ENCODE assay signal across 8 mouse cellular contexts in the genomic region with DNA sequence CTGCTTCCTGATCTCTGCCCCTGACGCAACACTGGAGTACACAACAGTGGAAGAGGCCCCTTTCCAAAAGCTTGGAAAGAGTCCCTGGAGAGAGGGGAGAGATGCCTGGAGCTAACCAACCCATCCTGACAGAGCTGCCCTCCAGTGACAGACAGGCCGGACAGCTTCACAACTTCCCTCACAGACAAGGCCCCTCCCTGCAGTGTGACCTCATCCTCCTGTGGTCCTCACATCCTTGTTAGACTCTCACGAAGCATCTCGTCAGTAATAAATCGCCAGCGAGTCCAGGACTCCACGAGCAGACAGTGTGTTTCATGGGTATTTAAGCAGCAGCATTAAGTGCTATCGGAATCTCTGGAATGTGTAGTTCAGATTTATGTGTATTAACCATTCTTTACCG.
DNase-seq lines count a peak whose midpoint lies in the region; ATAC-seq and TF ChIP-seq lines count a peak whose summit lies in the region.

No protein-coding gene starts in this region.

- DNase-seq in heart, postnatal 0 days (ENCODE audit: low spot score): peak; percentile 20
- no peak for DNase-seq in heart, postnatal 14 days
- DNase-seq in embryo, embryonic 11 days: peak; percentile 68
- no peak for DNase-seq in cerebellum, adult 9-10 months
- no peak for DNase-seq in frontal cortex, postnatal 10 days (ENCODE audit: low spot score in 2 of 2)
- DNase-seq in liver, postnatal 0 days: no peak

- intact Hi-C loops in heart, postnatal 14 days (cut with DNase I): no loop called here

- H3K27me3 ChIP-seq in heart, postnatal 0 days (ENCODE audit: control insufficient read depth, insufficient read depth, low read length): no peaks in the 10 kb centered on the region
- no peaks in the 10 kb centered on the region for H3K27me3 ChIP-seq in hindbrain, embryonic 13.5 days
- no peaks in the 10 kb centered on the region for H3K27me3 ChIP-seq in midbrain, embryonic 16.5 days (ENCODE audit: control insufficient read depth, insufficient read depth, low read depth, low read length)
- no peaks in the 10 kb centered on the region for H3K27me3 ChIP-seq in liver, postnatal 0 days (ENCODE audit: insufficient read depth, low read length)

- peak overlapping the region; percentile 21; the same call in 1 of the 2 replicates for H3K4me2 ChIP-seq in heart, postnatal 0 days (ENCODE audit: low read depth, low read length)
- peak overlapping the region; percentile 2; the same call in 1 of the 2 replicates for H3K4me2 ChIP-seq in hindbrain, embryonic 13.5 days
- peak overlapping the region; percentile 25; the same call in 1 of the 2 replicates for H3K4me2 ChIP-seq in midbrain, embryonic 16.5 days (ENCODE audit: low read length)
- no peak overlapping the region for H3K4me2 ChIP-seq in liver, postnatal 0 days (ENCODE audit: low read depth, low read length)

- no peak overlapping the region for H3K9ac ChIP-seq in heart, postnatal 0 days (replicated peaks; ENCODE audit: low read depth, low read length)
- H3K9ac ChIP-seq in hindbrain, embryonic 13.5 days: peak overlapping the region; percentile 10
- no peak overlapping the region for H3K9ac ChIP-seq in midbrain, embryonic 16.5 days (ENCODE audit: low read depth, low read length)
- H3K9ac ChIP-seq in liver, postnatal 0 days (replicated peaks): no peak overlapping the region

- H3K4me1 ChIP-seq in heart, postnatal 0 days (ENCODE audit: control insufficient read depth, insufficient read depth): peaks cover 7% of the 10 kb centered on the region; the same call in 1 of the 2 replicates
- H3K4me1 ChIP-seq in hindbrain, embryonic 13.5 days (replicated peaks): peaks cover 79% of the 10 kb centered on the region
- peaks cover 46% of the 10 kb centered on the region for H3K4me1 ChIP-seq in midbrain, embryonic 16.5 days (ENCODE audit: control insufficient read depth, insufficient read depth, low read length)
- peaks cover 2% of the 10 kb centered on the region; the same call in 1 of the 2 replicates for H3K4me1 ChIP-seq in liver, postnatal 0 days (ENCODE audit: insufficient read depth)

- TF ChIP-seq CTCF in heart, postnatal 0 days (IDR thresholded peaks at IDR 0.05; ENCODE audit: low read depth): no peak
- TF ChIP-seq CTCF in liver, postnatal 0 days (IDR thresholded peaks at IDR 0.05; ENCODE audit: low read depth): no peak

- TF ChIP-seq EP300 in heart, postnatal 0 days (IDR thresholded peaks at IDR 0.05; ENCODE audit: low read depth): no peak
- TF ChIP-seq EP300 in liver, postnatal 0 days (IDR thresholded peaks at IDR 0.05; ENCODE audit: low read depth): no peak

- ATAC-seq in heart, postnatal 0 days (ENCODE audit: insufficient read depth, low read depth): peak; percentile 45
- peak; percentile 25; the same call in 1 of the 2 replicates for ATAC-seq in hindbrain, embryonic 13.5 days (ENCODE audit: low FRiP score)
- no peak for ATAC-seq in midbrain, embryonic 16.5 days
- no peak for ATAC-seq in liver, postnatal 0 days

- no peaks in the 10 kb centered on the region for H3K9me3 ChIP-seq in heart, postnatal 0 days (replicated peaks; ENCODE audit: control insufficient read depth, low read length)
- no peaks in the 10 kb centered on the region for H3K9me3 ChIP-seq in hindbrain, embryonic 13.5 days
- H3K9me3 ChIP-seq in midbrain, embryonic 16.5 days (replicated peaks; ENCODE audit: control insufficient read depth, low read length, poor library complexity, severe bottlenecking): no peaks in the 10 kb centered on the region
- no peaks in the 10 kb centered on the region for H3K9me3 ChIP-seq in liver, postnatal 0 days (ENCODE audit: low read length)

- no peaks in the 10 kb centered on the region for H3K36me3 ChIP-seq in heart, postnatal 0 days (replicated peaks; ENCODE audit: control insufficient read depth, insufficient read depth, low read length)
- H3K36me3 ChIP-seq in hindbrain, embryonic 13.5 days: peaks cover 23% of the 10 kb centered on the region
- no peaks in the 10 kb centered on the region for H3K36me3 ChIP-seq in midbrain, embryonic 16.5 days (ENCODE audit: control insufficient read depth, insufficient read depth, low read length)
- no peaks in the 10 kb centered on the region for H3K36me3 ChIP-seq in liver, postnatal 0 days (replicated peaks; ENCODE audit: insufficient read depth, low read length)

- H3K27ac ChIP-seq in heart, postnatal 0 days (ENCODE audit: low read depth): no peak overlapping the region
- peak overlapping the region; percentile 49 for H3K27ac ChIP-seq in hindbrain, embryonic 13.5 days
- peak overlapping the region; percentile 31 for H3K27ac ChIP-seq in midbrain, embryonic 16.5 days (ENCODE audit: low read length)
- no peak overlapping the region for H3K27ac ChIP-seq in liver, postnatal 0 days (ENCODE audit: low read depth)

- WGBS in heart, postnatal 0 days: 21% methylated on average over 9 of the region's 9 CpGs
- WGBS in hindbrain, embryonic 13.5 days: 10% methylated on average over 9 of the region's 9 CpGs
- WGBS in midbrain, embryonic 16.5 days: 8% methylated on average over 9 of the region's 9 CpGs
- WGBS in liver, postnatal 0 days (ENCODE audit: insufficient replicate concordance): 45% methylated on average over 9 of the region's 9 CpGs

- H3K4me3 ChIP-seq in heart, postnatal 0 days (ENCODE audit: low read depth, low read length): no peak overlapping the region
- no peak overlapping the region for H3K4me3 ChIP-seq in hindbrain, embryonic 13.5 days
- H3K4me3 ChIP-seq in midbrain, embryonic 16.5 days (ENCODE audit: low read depth, low read length): no peak overlapping the region
- no peak overlapping the region for H3K4me3 ChIP-seq in liver, postnatal 0 days (ENCODE audit: low read depth, low read length)

Comparison
In these comparisons a context has a peak if more than half of its experiments do, and no peak if none do; other contexts are left out.
1. DNase-seq: peak in heart, postnatal 0 days (single experiment) and embryo, embryonic 11 days (single experiment); none in heart, postnatal 14 days (0 of 2), cerebellum, adult 9-10 months (single experiment), frontal cortex, postnatal 10 days (0 of 2) and liver, postnatal 0 days (single experiment).
2. ATAC-seq: peak in heart, postnatal 0 days (single experiment) and hindbrain, embryonic 13.5 days (single experiment); none in midbrain, embryonic 16.5 days (single experiment) and liver, postnatal 0 days (single experiment).
3. H3K27ac ChIP-seq: peak in hindbrain, embryonic 13.5 days (single experiment) and midbrain, embryonic 16.5 days (single experiment); none in heart, postnatal 0 days (single experiment) and liver, postnatal 0 days (single experiment).